Mouse (Mus musculus) spleen, postnatal 10 days (tissue): ENCODE measurements around the gene Gphn.
"Not testable (repeated sequence)": the region's sequence is repeated elsewhere in the genome, so short reads cannot be mapped to it uniquely, and the experiment has no call there.

Experiments
- DNase-seq, 2 experiments: peaks; one replicate each; pipeline ENCODE4 v3.0.0; 2021 to 2022; ENCODE audit warnings: low spot score in 2 of 2

The Gphn gene

DNA sequence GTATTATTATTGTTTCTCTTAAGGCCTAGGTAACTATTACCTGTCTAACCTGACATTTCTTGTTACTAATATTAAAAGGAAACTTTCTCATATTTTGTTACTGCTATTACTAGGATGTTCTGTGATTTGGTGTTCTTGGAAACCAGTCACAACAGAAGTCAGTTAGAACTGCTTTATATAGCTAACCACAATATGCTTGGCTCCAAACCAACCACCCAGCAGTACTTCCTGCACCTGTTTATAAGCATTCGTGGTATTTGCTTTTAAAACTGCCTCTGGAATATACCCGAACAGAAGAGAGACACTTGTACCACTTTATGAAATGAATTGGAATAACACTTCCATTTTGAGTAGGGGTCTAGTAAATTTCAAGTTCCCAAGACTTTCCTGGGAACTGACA, 130.3 kb downstream of the Gphn start:
- no peak for DNase-seq

DNA sequence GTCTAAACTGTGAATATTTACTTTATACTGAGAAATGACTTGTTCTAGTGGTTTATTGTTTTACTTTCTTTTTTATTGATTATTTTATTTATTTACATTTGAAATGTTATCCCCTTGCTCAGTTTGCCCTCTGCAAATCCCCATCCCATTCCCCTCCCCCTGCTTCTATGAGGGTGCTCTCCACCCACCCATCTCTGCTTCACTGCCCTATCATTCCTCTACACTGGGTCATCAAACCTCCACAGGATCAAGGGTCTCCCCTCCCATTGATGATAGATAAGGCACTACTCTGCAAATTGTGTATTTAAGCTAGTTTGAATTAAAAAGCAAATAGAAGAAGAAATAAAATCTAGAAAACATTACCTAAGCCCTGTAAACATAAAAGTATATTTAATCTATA, 163.1 kb downstream of the Gphn start:
- no peak for DNase-seq

DNA sequence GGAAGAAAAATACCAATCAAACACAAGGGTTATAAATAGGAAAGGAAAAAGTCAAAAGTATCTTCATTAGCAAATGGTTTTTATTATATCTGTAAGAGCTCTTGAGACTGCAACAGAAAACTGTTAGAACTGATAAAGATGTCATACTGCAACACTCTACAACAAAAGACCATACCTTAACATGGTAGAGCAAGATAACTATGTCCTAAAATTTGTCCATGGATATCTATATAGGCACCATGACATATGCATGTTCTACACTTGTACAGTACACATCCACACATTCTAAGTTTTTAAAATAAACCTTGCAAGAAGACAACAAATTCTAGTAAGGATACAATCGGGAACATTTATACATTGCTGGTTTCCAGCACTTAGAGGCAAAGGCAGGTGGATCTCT, 169.1 kb downstream of the Gphn start:
- no peak for DNase-seq

DNA sequence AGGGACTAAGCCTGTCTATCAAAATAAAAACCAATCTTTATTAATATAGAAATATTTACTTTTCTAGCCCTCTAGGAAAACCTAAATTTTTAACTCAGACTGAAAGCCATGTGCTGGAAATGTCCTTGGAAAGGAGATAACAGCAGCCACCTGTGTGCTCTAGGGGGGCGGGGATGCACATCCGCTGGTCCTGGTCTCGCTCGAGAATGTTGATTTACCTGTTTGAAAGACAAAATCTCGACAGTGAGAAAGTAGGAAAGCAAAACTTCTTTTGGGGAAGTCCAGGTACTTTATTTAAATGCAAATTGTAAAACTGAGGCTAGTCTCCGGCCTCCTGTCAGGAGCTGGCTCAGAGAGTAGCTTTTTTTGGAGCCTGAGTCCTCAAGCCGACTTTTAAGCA, 181.3 kb downstream of the Gphn start:
- DNase-seq = not testable (repeated sequence)

DNA sequence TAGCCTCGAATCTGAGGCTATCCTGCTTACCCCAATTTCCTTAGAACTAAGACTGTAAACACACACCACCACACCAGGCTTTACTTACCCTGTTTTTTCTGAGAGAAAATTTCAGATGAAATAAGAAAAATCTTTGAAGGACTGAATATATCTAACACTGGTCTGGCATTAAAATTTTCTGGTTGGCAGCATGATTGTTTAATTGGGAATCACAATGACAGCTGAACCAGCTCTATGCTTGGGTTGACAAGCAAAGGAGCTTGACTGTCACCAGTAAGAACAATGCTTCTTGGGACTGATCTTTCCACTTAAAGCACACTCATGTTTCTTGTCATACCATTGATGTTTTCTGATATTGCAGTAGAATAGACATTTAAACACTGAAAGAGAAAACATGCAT, 296.0 kb downstream of the Gphn start:
- no peak for DNase-seq

DNA sequence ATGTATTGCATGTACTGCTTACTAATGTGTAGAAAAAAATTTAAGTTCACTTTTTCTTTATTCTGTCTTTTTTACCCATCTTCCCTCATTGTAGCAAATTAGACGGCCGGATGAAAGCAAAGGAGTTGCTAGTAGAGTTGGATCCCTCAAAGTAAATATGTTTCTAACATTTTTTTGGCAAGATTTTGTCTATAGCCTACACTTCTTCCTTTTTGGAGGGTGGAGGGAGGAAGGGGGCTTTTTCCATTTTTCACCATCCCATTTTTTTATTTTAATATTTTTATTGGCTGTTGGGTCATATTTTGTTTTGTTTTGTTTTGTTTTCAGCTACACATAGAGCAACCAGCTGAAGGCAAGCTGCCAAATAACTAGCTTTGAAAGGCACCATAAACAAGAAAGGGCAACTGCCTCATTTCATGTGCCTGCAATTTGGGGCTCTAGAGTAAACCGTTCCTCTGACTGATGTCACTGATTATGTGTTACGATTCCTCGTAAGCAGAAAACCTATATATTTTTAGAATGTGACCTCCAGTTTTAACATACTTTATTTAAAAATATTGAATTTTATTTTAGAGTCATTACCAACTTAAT, 296.7 kb downstream of the Gphn start:
- DNase-seq = no peak

DNA sequence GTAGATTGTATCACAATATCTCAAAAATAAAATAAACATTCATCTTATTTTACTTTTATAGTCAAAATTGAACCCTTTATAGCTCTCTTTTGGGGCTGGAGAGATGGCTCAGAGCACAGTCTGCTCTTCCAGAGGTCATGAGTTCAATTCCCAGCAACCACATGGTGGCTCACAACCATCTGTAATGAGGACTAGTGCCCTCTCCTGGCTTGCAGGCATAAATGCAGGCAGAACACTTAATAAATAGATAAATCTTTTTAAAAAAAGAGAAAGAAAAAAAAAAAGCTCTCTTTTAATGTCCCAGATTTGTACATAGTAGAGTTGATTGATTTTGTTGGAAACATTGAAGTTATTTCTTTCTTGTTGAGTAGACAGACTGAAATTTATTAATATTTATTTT, 311.4 kb downstream of the Gphn start:
- DNase-seq = not testable (repeated sequence)

DNA sequence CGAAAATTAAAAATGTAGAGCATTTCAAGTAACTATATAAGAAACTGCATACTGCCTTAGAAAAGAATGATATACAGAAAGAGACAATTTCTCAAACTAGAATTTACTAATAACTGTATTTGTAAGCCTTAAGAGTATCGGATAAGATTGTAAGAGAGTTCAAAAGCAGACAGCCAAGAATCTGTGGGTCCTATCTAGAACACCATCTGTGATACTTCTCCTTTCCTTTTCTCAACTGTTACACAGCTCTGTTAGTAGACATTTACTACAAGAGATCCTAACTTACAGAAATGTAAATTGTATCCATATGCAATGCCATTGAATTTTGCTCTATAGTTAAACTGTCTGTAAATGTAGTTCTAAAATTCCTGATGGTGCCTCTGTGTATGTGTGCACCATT, 324.7 kb downstream of the Gphn start:
- DNase-seq = no peak

DNA sequence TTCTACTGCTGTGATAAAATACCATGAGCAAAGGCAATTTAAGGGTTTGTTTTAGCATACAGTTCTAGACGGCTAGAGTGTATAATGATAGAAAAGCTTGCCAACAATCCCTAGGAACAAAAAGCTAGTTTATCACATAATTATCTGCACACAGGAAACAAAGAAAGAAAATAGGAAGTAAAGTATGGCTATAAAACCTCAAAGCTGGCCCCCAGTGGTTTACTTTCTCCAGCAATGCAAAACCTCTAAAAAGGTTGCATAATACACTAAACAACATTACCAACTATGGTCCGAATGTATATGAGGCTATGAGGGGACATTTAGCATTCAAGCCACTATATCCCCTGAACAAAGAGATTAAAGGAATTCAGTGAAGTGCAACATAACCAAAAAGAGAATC, 405.6 kb downstream of the Gphn start:
- no peak for DNase-seq

DNA sequence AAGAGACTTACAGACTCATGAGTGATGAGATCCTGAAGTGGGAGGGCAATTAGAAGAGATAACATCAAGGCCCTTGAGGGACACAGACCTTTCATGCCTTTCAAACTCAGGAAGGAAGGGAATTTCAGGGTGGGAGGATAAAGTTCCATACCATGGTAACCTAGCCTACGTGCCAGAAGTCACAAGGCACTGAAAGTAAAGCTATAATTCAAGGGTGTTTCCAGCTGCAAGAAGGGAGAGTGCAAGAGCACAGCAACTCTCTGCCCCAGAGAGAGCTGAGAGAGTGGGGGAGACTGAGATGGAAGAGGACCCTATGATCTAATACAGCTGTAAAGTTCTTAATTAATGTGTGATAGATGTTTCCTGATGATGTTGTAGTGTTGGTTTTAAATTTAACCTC, 413.3 kb downstream of the Gphn start:
- DNase-seq = no peak

DNA sequence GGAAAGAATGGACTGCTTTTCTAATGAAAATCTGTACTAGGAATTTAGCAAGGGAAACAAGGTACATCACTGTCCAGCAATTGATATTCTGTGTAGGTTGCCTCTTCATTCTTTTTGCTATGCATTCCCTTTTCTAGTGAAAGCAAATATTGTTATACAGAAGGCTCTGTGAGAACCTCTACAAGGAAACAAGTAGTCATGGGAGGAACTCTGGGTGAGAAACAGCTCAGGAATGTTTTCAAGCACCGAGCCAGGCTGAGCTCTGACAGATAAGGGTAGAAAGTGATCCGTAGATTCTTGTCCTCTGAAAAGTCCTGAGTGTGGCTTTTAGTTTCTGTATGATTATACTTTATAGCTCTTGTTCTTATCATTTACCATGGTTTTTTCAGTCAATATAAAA, 413.9 kb downstream of the Gphn start:
- DNase-seq = no peak

DNA sequence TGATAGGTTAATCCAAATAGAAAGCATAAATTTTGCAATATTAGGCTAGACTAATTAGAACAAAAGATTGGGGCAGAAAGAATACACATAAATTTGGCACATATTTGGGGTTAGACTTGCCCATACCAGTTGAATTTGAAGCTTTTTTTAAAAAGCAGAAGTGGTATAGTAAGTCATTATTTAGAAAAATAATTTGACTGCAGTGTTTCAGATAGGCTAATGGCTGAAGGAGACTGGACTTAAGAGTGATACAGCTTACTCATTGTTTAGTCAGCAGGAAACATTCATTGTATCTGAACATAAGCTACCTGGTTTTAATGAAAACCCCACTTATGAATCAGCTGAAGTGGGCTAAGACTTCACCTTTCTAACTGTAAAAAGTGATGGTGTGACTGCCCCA, 415.0 kb downstream of the Gphn start:
- no peak for DNase-seq

DNA sequence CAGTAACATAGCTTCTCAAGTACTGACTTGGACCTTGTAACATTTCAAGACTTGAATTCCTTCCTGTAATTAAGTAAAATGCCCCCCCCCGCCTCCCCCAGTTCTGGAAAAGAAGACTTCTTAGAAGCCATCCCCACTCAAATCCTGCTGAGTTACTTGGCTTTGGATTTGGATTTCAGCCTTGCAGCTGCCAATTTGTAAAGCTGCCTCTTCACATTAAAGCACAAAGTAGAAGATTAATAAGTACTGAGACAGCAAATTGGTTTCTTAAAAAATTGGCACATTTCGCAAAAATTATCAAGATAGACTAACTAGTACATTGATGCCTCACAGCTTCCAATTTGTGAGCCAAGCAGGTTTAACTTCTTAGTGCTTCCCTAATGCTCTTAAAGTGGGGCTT, 417.5 kb downstream of the Gphn start:
- no peak for DNase-seq

DNA sequence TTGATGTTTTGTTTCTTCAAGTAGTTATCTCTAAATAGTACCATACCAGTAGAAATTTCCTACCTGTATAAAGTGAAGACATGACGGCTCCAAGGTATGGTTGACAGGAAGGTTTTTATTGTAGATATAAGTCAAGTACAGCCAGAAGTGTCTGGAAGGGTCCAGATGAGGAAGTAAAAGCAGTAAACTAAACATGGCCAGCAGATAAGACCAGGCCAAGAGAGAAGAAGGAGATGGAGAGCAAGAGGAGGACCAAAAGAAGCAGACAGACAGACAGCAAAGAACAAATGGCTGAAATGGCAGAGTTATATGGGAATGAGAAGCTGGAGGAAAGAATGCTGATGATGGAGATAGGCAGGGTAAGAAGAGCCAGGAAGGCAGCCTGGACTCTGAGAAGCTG, 419.1 kb downstream of the Gphn start:
- no peak for DNase-seq

DNA sequence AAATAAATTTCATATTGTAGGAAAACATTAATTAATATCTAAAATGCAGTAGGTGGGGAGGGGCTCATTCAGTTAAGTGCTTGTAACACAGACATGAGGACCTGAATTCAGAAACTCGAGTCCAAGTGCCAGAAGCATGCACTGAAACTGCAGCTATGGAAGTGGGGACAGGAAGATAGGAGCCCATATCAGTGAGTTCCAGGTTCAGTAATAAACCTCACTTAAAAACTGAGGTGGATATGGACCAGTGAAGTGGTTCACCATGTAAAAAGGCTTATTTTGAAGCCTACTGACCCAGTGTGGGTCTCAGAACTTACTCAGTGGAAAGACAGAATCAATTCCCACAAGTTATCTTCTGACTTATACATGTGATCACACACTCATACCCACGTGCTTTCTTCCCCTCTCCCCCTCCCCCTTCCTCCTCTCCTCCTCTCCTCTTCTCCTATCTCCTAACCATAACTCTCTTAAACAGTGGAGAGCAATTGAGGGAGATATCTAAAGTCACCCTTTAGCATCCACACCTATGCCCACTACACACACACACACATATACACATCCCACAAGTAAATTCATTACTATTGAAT, 433.6 kb downstream of the Gphn start:
- no peak for DNase-seq

DNA sequence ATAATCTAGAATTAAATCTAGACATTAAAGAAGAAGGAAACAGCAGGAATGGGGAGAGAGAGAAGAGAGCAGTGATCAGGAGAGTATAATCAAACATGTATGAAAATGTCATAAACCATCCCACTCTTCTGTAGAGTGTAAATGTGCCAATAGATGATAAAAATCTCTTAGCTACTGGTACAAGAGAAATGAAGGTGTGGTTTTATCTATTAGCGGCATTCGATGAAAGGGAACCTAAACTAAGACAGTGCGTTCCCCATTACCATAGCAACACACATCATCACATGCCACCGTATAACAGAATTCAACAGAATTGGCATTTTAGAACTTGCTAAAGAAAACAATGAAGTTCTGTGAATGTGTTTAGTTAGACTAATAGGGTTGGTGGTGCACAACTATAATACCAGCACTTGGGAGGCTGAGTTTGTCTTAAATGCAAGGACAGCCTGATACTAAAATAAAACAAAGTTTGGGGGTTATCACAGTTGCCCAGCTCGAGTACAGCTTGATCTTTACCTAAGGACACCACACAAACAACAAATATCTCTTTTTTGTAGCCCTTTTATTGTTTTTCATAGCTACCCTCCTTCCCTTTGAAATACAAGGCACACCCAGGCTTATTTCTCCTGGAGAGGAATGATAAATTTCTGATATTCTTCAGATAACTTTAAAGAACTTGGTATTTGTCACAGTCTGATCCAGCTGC, 452.1 kb downstream of the Gphn start:
- DNase-seq = no peak

DNA sequence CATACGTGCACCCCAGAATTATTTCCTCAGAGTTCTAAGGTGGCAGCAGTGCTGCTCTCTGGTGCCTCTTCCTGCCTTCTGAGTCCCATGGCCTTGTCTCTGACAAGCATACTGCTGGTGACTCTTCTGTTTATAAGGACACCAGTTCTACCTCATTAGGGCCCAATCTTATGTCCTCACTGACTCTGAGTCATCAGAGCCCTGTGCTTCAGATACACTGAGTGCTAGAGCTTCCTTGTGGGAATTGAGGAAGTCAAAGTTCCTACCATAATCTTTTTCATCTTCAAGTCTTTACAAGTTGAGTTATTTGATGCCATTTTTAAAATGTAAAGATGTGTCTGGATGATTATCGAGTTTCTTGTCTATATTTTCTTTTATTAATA, 452.6 kb downstream of the Gphn start:
- no peak for DNase-seq

DNA sequence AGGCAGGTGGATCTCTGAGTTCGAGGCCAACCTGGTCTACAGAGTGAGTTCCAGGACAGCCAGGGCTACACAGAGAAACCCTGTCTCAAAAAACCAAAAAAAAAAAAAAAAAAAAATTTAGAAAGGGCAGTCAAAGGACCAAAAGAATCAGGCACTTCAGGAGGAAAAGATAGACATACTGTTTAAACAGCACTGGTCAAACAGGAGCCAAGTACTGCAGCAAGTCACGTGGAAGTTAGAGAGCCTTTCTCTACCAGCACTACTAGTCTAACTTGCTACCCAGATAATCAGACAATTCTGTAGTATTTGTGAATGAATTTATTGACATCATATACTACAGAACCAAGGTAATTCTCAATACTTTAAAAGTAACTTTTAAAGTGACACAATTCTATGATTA, 454.9 kb downstream of the Gphn start:
- DNase-seq = no peak

DNA sequence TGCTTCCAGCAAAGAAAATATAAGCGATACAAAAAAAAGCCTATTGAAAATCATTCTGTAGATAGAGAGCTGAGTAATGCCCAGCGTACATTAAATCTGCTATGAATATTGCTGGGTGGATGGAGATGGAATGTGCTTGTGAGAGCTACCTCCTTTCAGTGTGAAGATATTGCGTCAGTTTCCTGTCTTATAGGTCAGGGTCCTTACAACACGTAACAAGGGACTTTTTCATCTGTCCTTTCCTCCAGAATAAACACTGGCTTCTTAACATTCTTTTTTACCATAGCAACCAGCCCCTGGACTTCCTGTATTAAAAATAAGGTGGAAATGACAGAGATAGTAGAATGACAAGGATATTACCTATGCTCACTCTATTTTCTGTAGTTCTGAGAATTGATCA, 456.1 kb downstream of the Gphn start:
- no peak for DNase-seq

DNA sequence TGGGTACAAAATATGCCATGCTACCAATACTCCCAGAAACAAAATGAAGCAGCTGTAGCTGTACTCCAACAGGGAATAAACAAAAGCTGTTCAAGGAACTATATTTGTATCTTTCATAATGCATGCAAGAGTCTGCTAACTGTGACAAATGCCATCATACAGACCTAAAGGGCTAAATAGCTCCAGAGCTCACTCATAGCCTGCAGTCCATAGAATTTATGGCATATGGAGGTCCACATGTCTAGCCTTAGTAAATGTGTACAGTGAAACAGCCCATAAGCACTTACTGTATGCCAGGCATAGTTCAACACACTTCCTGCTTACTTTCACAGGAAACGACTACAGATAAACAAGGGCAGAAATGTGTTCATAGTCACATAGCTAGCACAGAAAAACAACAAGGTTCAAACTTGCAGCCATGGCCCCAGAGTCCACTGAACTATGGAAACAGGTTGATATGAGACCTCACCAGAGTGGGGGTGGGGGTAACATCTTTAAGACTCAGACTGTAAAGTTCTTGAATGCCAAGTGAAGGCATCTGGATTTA, 459.6 kb downstream of the Gphn start:
- no peak for DNase-seq

DNA sequence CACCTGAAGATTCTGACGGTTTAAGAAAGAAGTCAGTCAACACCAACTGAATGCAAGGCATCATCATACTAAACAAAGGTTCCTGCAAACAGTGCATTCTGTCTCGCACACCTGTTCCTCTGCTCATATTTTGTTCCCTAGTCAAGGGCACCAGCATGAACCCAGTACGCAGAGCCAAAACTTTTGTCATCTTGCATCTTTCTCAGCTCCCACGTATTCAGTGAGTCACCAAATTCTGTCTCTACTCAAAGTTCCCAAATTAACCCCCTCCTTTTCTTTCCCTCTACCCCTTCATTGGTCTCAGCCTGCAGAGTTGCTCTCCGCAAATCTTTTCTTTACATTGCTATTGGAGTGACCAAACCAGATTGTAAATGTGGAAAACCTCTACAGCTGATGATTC, 462.7 kb downstream of the Gphn start:
- DNase-seq = no peak

DNA sequence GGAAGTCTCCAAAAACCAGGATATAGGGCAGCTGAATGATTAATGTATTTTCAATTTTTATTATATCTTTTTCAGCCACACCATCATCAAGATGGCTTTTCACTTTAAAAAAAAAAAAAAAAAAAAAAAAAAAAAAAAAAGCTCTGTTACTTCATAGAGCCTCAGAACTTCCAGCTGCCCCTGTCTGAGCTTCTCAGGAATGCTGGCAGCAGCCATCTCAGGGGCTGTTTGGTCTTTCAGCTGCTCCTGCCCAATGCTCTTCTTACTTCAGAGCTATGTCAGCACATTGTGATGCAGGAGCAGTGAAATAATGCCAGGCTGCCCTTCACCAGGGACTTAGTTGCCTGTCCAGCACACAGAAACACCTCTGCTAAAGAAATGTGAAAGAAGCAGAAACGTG, 465.1 kb downstream of the Gphn start, which contains the start of gene Fam71d:
Fam71d (plus strand) TSS at position 211 of the 400 bp plus-strand sequence.
- no peak for DNase-seq

DNA sequence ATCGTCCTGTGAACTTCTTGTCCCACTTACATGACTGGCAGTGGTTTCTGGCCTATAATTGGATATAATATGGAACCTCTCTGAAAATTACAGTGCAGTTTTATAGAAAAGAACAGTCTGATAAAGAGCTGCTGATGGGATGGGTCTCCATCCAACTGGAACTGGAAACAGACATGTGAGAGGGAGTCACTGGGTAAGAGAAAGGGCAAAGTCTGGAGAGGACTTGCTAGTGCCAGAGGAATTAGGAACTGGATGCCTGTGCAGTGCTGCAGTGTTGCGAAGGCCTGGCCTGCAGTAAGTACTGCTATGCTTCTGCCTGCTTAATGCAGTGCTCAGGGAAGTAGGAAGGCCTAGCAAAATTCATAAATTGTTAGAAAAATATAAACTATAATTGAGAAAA, 467.1 kb downstream of the Gphn start:
- DNase-seq = no peak
